Mouse (Mus musculus): ENCODE results near the gene Ablim1. TPM values are rescaled to one million over a fixed set of nuclear protein-coding genes. Genes with fewer than 3 reads are reported as not detected.
A peak's percentile ranks its signal among the peaks of the same experiment; 100 is the strongest.

The Ablim1 gene
- polyA plus RNA-seq, 1 experiment from 2014 or later, result 11.6 TPM

- ATAC-seq (replicated peaks; ENCODE audit: low FRiP score) (no peak; the same call in 1 of the 2 replicates), DNase-seq (ENCODE audit: low spot score) (peak; percentile 42)
- Histone ChIP-seq H3K9me3 (ENCODE audit: control insufficient read depth, low read length) (no peaks in the 10 kb centered on the region), H3K27ac (ENCODE audit: low read depth, low read length) (peak overlapping the region; percentile 43; the same call in 1 of the 2 replicates), H3K4me1 (replicated peaks; ENCODE audit: control insufficient read depth, insufficient read depth, low read length) (peaks cover 35% of the 10 kb centered on the region), H3K9ac (ENCODE audit: low read depth, low read length) (0 out of 2 replicates have a peak overlapping the region, but pooled peaks have one; percentile 30), H3K4me3 (ENCODE audit: low read depth, low read length) (peak overlapping the region; percentile 41), H3K36me3 (ENCODE audit: control insufficient read depth, insufficient read depth, low read length) (no peaks in the 10 kb centered on the region), H3K4me2 (peak overlapping the region; percentile 57), H3K27me3 (replicated peaks; ENCODE audit: control insufficient read depth, insufficient read depth, low read length) (peaks cover 11% of the 10 kb centered on the region)
- WGBS, result 42% methylated on average over 22 of the region's 22 CpGs
Observed at GRCm38 (mm10) chr19:57118785-57119565, 195.7 kb downstream of the Ablim1 start.

- DNase-seq (ENCODE audit: low spot score) (no peak), ATAC-seq (replicated peaks; ENCODE audit: low FRiP score) (no peak)
- Histone ChIP-seq H3K4me3 (ENCODE audit: low read depth, low read length) (peak overlapping the region; percentile 41; the same call in 1 of the 2 replicates), H3K4me2 (peak overlapping the region; percentile 57), H3K9ac (ENCODE audit: low read depth, low read length) (no peak overlapping the region), H3K27ac (ENCODE audit: low read depth, low read length) (no peak overlapping the region), H3K36me3 (ENCODE audit: control insufficient read depth, insufficient read depth, low read length) (no peaks in the 10 kb centered on the region), H3K4me1 (replicated peaks; ENCODE audit: control insufficient read depth, insufficient read depth, low read length) (peaks cover 36% of the 10 kb centered on the region), H3K27me3 (replicated peaks; ENCODE audit: control insufficient read depth, insufficient read depth, low read length) (peaks cover 11% of the 10 kb centered on the region), H3K9me3 (ENCODE audit: control insufficient read depth, low read length) (no peaks in the 10 kb centered on the region)
- 35% methylated on average over 6 of the region's 6 CpGs for WGBS
Observed at GRCm38 (mm10) chr19:57117751-57118150, 197.0 kb downstream of the Ablim1 start.

- peak; percentile 45 for DNase-seq (ENCODE audit: low spot score)
- no peak overlapping the region; the same call in 1 of the 2 replicates for H3K27ac ChIP-seq (ENCODE audit: low read depth, low read length)
- WGBS, result 4% methylated on average over 7 of the region's 7 CpGs
Observed at GRCm38 (mm10) chr19:57116871-57117501, 197.7 kb downstream of the Ablim1 start.

GRCm38 (mm10) chr19:57115670-57116069 lies 199.0 kb downstream of the Ablim1 start:
- Histone ChIP-seq H3K27me3 (replicated peaks; ENCODE audit: control insufficient read depth, insufficient read depth, low read length) (peaks cover 11% of the 10 kb centered on the region), H3K4me2 (no peak overlapping the region), H3K9me3 (ENCODE audit: control insufficient read depth, low read length) (no peaks in the 10 kb centered on the region), H3K27ac (ENCODE audit: low read depth, low read length) (no peak overlapping the region), H3K4me1 (replicated peaks; ENCODE audit: control insufficient read depth, insufficient read depth, low read length) (peaks cover 44% of the 10 kb centered on the region), H3K36me3 (ENCODE audit: control insufficient read depth, insufficient read depth, low read length) (no peaks in the 10 kb centered on the region), H3K9ac (ENCODE audit: low read depth, low read length) (no peak overlapping the region), H3K4me3 (ENCODE audit: low read depth, low read length) (no peak overlapping the region)
- DNase-seq (ENCODE audit: low spot score) (no peak), ATAC-seq (replicated peaks; ENCODE audit: low FRiP score) (no peak)
- WGBS, result 54% methylated on average over 5 of the region's 5 CpGs

More at GRCm38 (mm10) chr19:57116871-57117501, 197.7 kb downstream of the Ablim1 start:
- peak; percentile 62 for ATAC-seq (replicated peaks; ENCODE audit: low FRiP score)
- Histone ChIP-seq H3K9ac (ENCODE audit: low read depth, low read length) (peak overlapping the region; percentile 25; the same call in 1 of the 2 replicates), H3K4me1 (replicated peaks; ENCODE audit: control insufficient read depth, insufficient read depth, low read length) (peaks cover 41% of the 10 kb centered on the region), H3K4me2 (peak overlapping the region; percentile 57), H3K9me3 (ENCODE audit: control insufficient read depth, low read length) (no peaks in the 10 kb centered on the region), H3K4me3 (ENCODE audit: low read depth, low read length) (no peak overlapping the region), H3K27me3 (replicated peaks; ENCODE audit: control insufficient read depth, insufficient read depth, low read length) (peaks cover 11% of the 10 kb centered on the region), H3K36me3 (ENCODE audit: control insufficient read depth, insufficient read depth, low read length) (no peaks in the 10 kb centered on the region)

GRCm38 (mm10) chr19:57114951-57115350 lies 199.8 kb downstream of the Ablim1 start:
- Histone ChIP-seq H3K9ac (ENCODE audit: low read depth, low read length) (no peak overlapping the region), H3K27ac (ENCODE audit: low read depth, low read length) (no peak overlapping the region), H3K4me1 (replicated peaks; ENCODE audit: control insufficient read depth, insufficient read depth, low read length) (peaks cover 44% of the 10 kb centered on the region), H3K4me3 (ENCODE audit: low read depth, low read length) (no peak overlapping the region), H3K27me3 (replicated peaks; ENCODE audit: control insufficient read depth, insufficient read depth, low read length) (peaks cover 11% of the 10 kb centered on the region), H3K9me3 (ENCODE audit: control insufficient read depth, low read length) (no peaks in the 10 kb centered on the region), H3K36me3 (ENCODE audit: control insufficient read depth, insufficient read depth, low read length) (no peaks in the 10 kb centered on the region), H3K4me2 (no peak overlapping the region)
- DNase-seq (ENCODE audit: low spot score) (no peak), ATAC-seq (replicated peaks; ENCODE audit: low FRiP score) (no peak)
- WGBS, result 47% methylated on average over 5 of the region's 5 CpGs

- ATAC-seq (replicated peaks; ENCODE audit: low FRiP score), result no peak
Observed at GRCm38 (mm10) chr19:57113975-57114374, 200.7 kb downstream of the Ablim1 start.

GRCm38 (mm10) chr19:57112816-57113406 lies 201.8 kb downstream of the Ablim1 start:
- ATAC-seq (replicated peaks; ENCODE audit: low FRiP score) (no peak), DNase-seq (ENCODE audit: low spot score) (no peak)
- H3K9me3 ChIP-seq (ENCODE audit: control insufficient read depth, low read length), result no peaks in the 10 kb centered on the region
- peaks cover 32% of the 10 kb centered on the region for H3K4me1 ChIP-seq (replicated peaks; ENCODE audit: control insufficient read depth, insufficient read depth, low read length)
- H3K4me3 ChIP-seq (ENCODE audit: low read depth, low read length), result no peak overlapping the region
- H3K36me3 ChIP-seq (ENCODE audit: control insufficient read depth, insufficient read depth, low read length), result no peaks in the 10 kb centered on the region
- H3K27me3 ChIP-seq (replicated peaks; ENCODE audit: control insufficient read depth, insufficient read depth, low read length), result 0 out of 2 replicates have a peak, but pooled peaks cover 2% of the 10 kb centered on the region
- H3K27ac ChIP-seq (ENCODE audit: low read depth, low read length), result no peak overlapping the region; the same call in 1 of the 2 replicates
- no peak overlapping the region for H3K9ac ChIP-seq (ENCODE audit: low read depth, low read length)
- WGBS, result 30% methylated on average over 9 of the region's 9 CpGs
- no peak overlapping the region for H3K4me2 ChIP-seq

More at GRCm38 (mm10) chr19:57113975-57114374, 200.7 kb downstream of the Ablim1 start:
- Histone ChIP-seq H3K27ac (ENCODE audit: low read depth, low read length) (no peak overlapping the region), H3K4me1 (replicated peaks; ENCODE audit: control insufficient read depth, insufficient read depth, low read length) (peaks cover 39% of the 10 kb centered on the region), H3K9me3 (ENCODE audit: control insufficient read depth, low read length) (no peaks in the 10 kb centered on the region), H3K4me3 (ENCODE audit: low read depth, low read length) (no peak overlapping the region), H3K4me2 (no peak overlapping the region), H3K36me3 (ENCODE audit: control insufficient read depth, insufficient read depth, low read length) (no peaks in the 10 kb centered on the region), H3K9ac (ENCODE audit: low read depth, low read length) (no peak overlapping the region), H3K27me3 (replicated peaks; ENCODE audit: control insufficient read depth, insufficient read depth, low read length) (peaks cover 8% of the 10 kb centered on the region; the same call in 1 of the 2 replicates)
- WGBS, result 89% methylated on average over 8 of the region's 8 CpGs
- DNase-seq (ENCODE audit: low spot score), result no peak

GRCm38 (mm10) chr19:57112231-57112815 lies 202.4 kb downstream of the Ablim1 start:
- no peak for DNase-seq (ENCODE audit: low spot score)
- Histone ChIP-seq H3K36me3 (ENCODE audit: control insufficient read depth, insufficient read depth, low read length) (no peaks in the 10 kb centered on the region), H3K27ac (ENCODE audit: low read depth, low read length) (no peak overlapping the region; the same call in 1 of the 2 replicates), H3K9ac (ENCODE audit: low read depth, low read length) (no peak overlapping the region), H3K4me1 (replicated peaks; ENCODE audit: control insufficient read depth, insufficient read depth, low read length) (peaks cover 27% of the 10 kb centered on the region), H3K9me3 (ENCODE audit: control insufficient read depth, low read length) (no peaks in the 10 kb centered on the region), H3K4me3 (ENCODE audit: low read depth, low read length) (no peak overlapping the region), H3K27me3 (replicated peaks; ENCODE audit: control insufficient read depth, insufficient read depth, low read length) (no peaks in the 10 kb centered on the region), H3K4me2 (no peak overlapping the region)
- WGBS, result 50% methylated on average over 8 of the region's 8 CpGs
- no peak for ATAC-seq (replicated peaks; ENCODE audit: low FRiP score)
